Comparison of ENCODE assay signal across 8 mouse cellular contexts in genomic region chr8:70560096-70560495, GRCm38 (mm10). TPM values are rescaled to one million over a fixed set of nuclear protein-coding genes. Genes with fewer than 3 reads are reported as not detected.
DNase-seq lines count a peak whose midpoint lies in the region; ATAC-seq and TF ChIP-seq lines count a peak whose summit lies in the region.

No protein-coding gene starts in this region.

- TF ChIP-seq CTCF in heart, postnatal 0 days (IDR thresholded peaks at IDR 0.05; ENCODE audit: low read depth), result peak; percentile 70
- TF ChIP-seq CTCF in small intestine, adult 2 months (IDR thresholded peaks at IDR 0.05; ENCODE audit: extremely low read depth, insufficient read length, insufficient replicate concordance, low read depth, low read length), result peak; percentile 56; the same call in 1 of the 2 replicates

- no peak for TF ChIP-seq POLR2A in small intestine, adult 2 months (IDR thresholded peaks at IDR 0.05; ENCODE audit: low read depth, low read length)

- 57% methylated on average over 2 of the region's 2 CpGs for WGBS in heart, postnatal 0 days
- WGBS in liver, embryonic 13.5 days (ENCODE audit: insufficient replicate concordance), result 43% methylated on average over 2 of the region's 2 CpGs
- WGBS in small intestine, adult 2 months, result 22% methylated on average over 2 of the region's 2 CpGs

- no peak overlapping the region for H3K9ac ChIP-seq in heart, postnatal 0 days (replicated peaks; ENCODE audit: low read depth, low read length)
- 0 out of 2 replicates have a peak overlapping the region, but pooled peaks have one; percentile 22 for H3K9ac ChIP-seq in liver, embryonic 13.5 days

- peak overlapping the region; percentile 22 for H3K27ac ChIP-seq in heart, postnatal 0 days (ENCODE audit: low read depth)
- peak overlapping the region; percentile 69 for H3K27ac ChIP-seq in liver, embryonic 13.5 days
- peak overlapping the region; percentile 28 for H3K27ac ChIP-seq in small intestine, adult 2 months (ENCODE audit: insufficient read depth, low read depth, low read length)

- peak; percentile 79 to 87 for DNase-seq in adrenal gland, adult (ENCODE audit: inconsistent age in 2 of 2, low spot score in 1 of 2)
- DNase-seq in adrenal gland, postnatal 4 days (ENCODE audit: low spot score in 2 of 2), result no peak
- DNase-seq in cerebellum, postnatal 10 days, result peak; percentile 75 to 79
- peak; percentile 66 for DNase-seq in heart, postnatal 0 days (ENCODE audit: low spot score)
- DNase-seq in liver, embryonic 13.5 days, result no peak
- DNase-seq in frontal cortex, postnatal 36 days (ENCODE audit: low spot score in 2 of 2), result no peak

- H3K9me3 ChIP-seq in heart, postnatal 0 days (replicated peaks; ENCODE audit: control insufficient read depth, low read length), result no peaks in the 10 kb centered on the region
- H3K9me3 ChIP-seq in liver, embryonic 13.5 days (replicated peaks), result no peaks in the 10 kb centered on the region

- H3K27me3 ChIP-seq in heart, postnatal 0 days (ENCODE audit: control insufficient read depth, insufficient read depth, low read length), result no peaks in the 10 kb centered on the region
- no peaks in the 10 kb centered on the region for H3K27me3 ChIP-seq in liver, embryonic 13.5 days
- H3K27me3 ChIP-seq in small intestine, adult 2 months (ENCODE audit: control insufficient read depth, insufficient read depth, low read length), result no peaks in the 10 kb centered on the region

- H3K4me1 ChIP-seq in heart, postnatal 0 days (ENCODE audit: control insufficient read depth, insufficient read depth), result peaks cover 65% of the 10 kb centered on the region
- peaks cover 95% of the 10 kb centered on the region for H3K4me1 ChIP-seq in liver, embryonic 13.5 days (replicated peaks)
- peaks cover 51% of the 10 kb centered on the region for H3K4me1 ChIP-seq in small intestine, adult 2 months (ENCODE audit: control insufficient read depth, insufficient read depth, insufficient read length, low read length)

- no peak overlapping the region for H3K4me2 ChIP-seq in heart, postnatal 0 days (ENCODE audit: low read depth, low read length)
- H3K4me2 ChIP-seq in liver, embryonic 13.5 days, result no peak overlapping the region

- ATAC-seq in CD4-positive, CD25-positive, alpha-beta regulatory T cell, adult 4 months, result peak; percentile 32
- ATAC-seq in heart, postnatal 0 days (ENCODE audit: insufficient read depth, low read depth), result peak; percentile 51
- no peak; the same call in 1 of the 2 replicates for ATAC-seq in liver, embryonic 13.5 days (ENCODE audit: low read depth)

- no peaks in the 10 kb centered on the region for H3K36me3 ChIP-seq in heart, postnatal 0 days (replicated peaks; ENCODE audit: control insufficient read depth, insufficient read depth, low read length)
- no peaks in the 10 kb centered on the region; the same call in 1 of the 2 replicates for H3K36me3 ChIP-seq in liver, embryonic 13.5 days
- H3K36me3 ChIP-seq in small intestine, adult 2 months (ENCODE audit: control insufficient read depth, insufficient read depth, low read length), result no peaks in the 10 kb centered on the region

- H3K4me3 ChIP-seq in heart, postnatal 0 days (ENCODE audit: low read depth, low read length), result no peak overlapping the region
- H3K4me3 ChIP-seq in liver, embryonic 13.5 days (replicated peaks), result no peak overlapping the region
- no peak overlapping the region for H3K4me3 ChIP-seq in small intestine, adult 2 months (ENCODE audit: low read depth, low read length)

- TF ChIP-seq EP300 in heart, postnatal 0 days (IDR thresholded peaks at IDR 0.05; ENCODE audit: low read depth), result no peak

RNA-seq across cellular contexts. Expression of gene Ell, which starts 20.8 kb away (rescaled TPM):
- 10 to 100 TPM; 31.0 to 32.4 TPM for total RNA-seq in adrenal gland, postnatal 4 days (2021)
- polyA plus RNA-seq in CD4-positive, CD25-positive, alpha-beta regulatory T cell, adult 4 months (2017; shearing (Covaris generic)), result 10 to 100 TPM; 41.4 to 50.4 TPM
- total RNA-seq in heart, postnatal 0 days (2014; rRNA removed; ENCODE audit: low replicate concordance), result 7.3 and 13.9 TPM in 2 replicates
- 7.9 and 9.1 TPM in 2 replicates for polyA plus RNA-seq in heart, postnatal 0 days (2015; fragmentation: Nextera tagmentation; extraction: Ambion mirVana)
- 9.7 and 10.5 TPM in 2 replicates for polyA plus RNA-seq in liver, embryonic 13.5 days (2015; fragmentation: Nextera tagmentation; extraction: Ambion mirVana)
- polyA plus RNA-seq in small intestine, adult 2 months (2012; rRNA removed), result 20.5 and 45.6 TPM in 2 replicates

RNA-seq across cellular contexts. Expression of gene Kxd1, which starts 32.3 kb away (rescaled TPM):
- 10 to 100 TPM; 80.4 to 80.5 TPM for total RNA-seq in adrenal gland, postnatal 4 days (2021)
- polyA plus RNA-seq in CD4-positive, CD25-positive, alpha-beta regulatory T cell, adult 4 months (2017; shearing (Covaris generic)), result 100 to 1,000 TPM; 146 to 173 TPM
- total RNA-seq in heart, postnatal 0 days (2014; rRNA removed; ENCODE audit: low replicate concordance), result 110 and 120 TPM in 2 replicates
- polyA plus RNA-seq in heart, postnatal 0 days (2015; fragmentation: Nextera tagmentation; extraction: Ambion mirVana), result 93.5 and 96.7 TPM in 2 replicates
- 36.2 TPM in 2 replicates for polyA plus RNA-seq in liver, embryonic 13.5 days (2015; fragmentation: Nextera tagmentation; extraction: Ambion mirVana)
- polyA plus RNA-seq in small intestine, adult 2 months (2012; rRNA removed), result 34.3 and 64.4 TPM in 2 replicates

RNA-seq across cellular contexts. Expression of gene Fkbp8, which starts 32.6 kb away (rescaled TPM):
- total RNA-seq in adrenal gland, postnatal 4 days (2021), result 100 to 1,000 TPM; 315 to 322 TPM
- 100 to 1,000 TPM; 117 to 159 TPM for polyA plus RNA-seq in CD4-positive, CD25-positive, alpha-beta regulatory T cell, adult 4 months (2017; shearing (Covaris generic))
- total RNA-seq in heart, postnatal 0 days (2014; rRNA removed; ENCODE audit: low replicate concordance), result 422 and 440 TPM in 2 replicates
- polyA plus RNA-seq in heart, postnatal 0 days (2015; fragmentation: Nextera tagmentation; extraction: Ambion mirVana), result 195 and 200 TPM in 2 replicates
- polyA plus RNA-seq in liver, embryonic 13.5 days (2015; fragmentation: Nextera tagmentation; extraction: Ambion mirVana), result 177 and 182 TPM in 2 replicates
- 300 and 623 TPM in 2 replicates for polyA plus RNA-seq in small intestine, adult 2 months (2012; rRNA removed)

RNA-seq across cellular contexts. Expression of gene Isyna1, which starts 34.1 kb away (rescaled TPM):
- total RNA-seq in adrenal gland, postnatal 4 days (2021), result 10 to 100 TPM; 82.6 to 88.9 TPM
- 10 to 100 TPM; 26.0 to 58.7 TPM for polyA plus RNA-seq in CD4-positive, CD25-positive, alpha-beta regulatory T cell, adult 4 months (2017; shearing (Covaris generic))
- 111 and 125 TPM in 2 replicates for total RNA-seq in heart, postnatal 0 days (2014; rRNA removed; ENCODE audit: low replicate concordance)
- polyA plus RNA-seq in heart, postnatal 0 days (2015; fragmentation: Nextera tagmentation; extraction: Ambion mirVana), result 53.3 and 59.6 TPM in 2 replicates
- polyA plus RNA-seq in liver, embryonic 13.5 days (2015; fragmentation: Nextera tagmentation; extraction: Ambion mirVana), result 82.8 and 84.9 TPM in 2 replicates
- 61.8 and 92.4 TPM in 2 replicates for polyA plus RNA-seq in small intestine, adult 2 months (2012; rRNA removed)

RNA-seq across cellular contexts. Expression of gene Ssbp4, which starts 48.6 kb away (rescaled TPM):
- total RNA-seq in adrenal gland, postnatal 4 days (2021), result 100 to 1,000 TPM; 137 to 154 TPM
- 10 to 100 TPM in 1 of 2 experiments, 1 to 10 TPM in 1; 5.9 to 15.0 TPM for polyA plus RNA-seq in CD4-positive, CD25-positive, alpha-beta regulatory T cell, adult 4 months (2017; shearing (Covaris generic))
- total RNA-seq in heart, postnatal 0 days (2014; rRNA removed; ENCODE audit: low replicate concordance), result 107 and 143 TPM in 2 replicates
- polyA plus RNA-seq in heart, postnatal 0 days (2015; fragmentation: Nextera tagmentation; extraction: Ambion mirVana), result 55.6 and 57.3 TPM in 2 replicates
- 54.2 and 62.4 TPM in 2 replicates for polyA plus RNA-seq in liver, embryonic 13.5 days (2015; fragmentation: Nextera tagmentation; extraction: Ambion mirVana)
- 81.7 and 138 TPM in 2 replicates for polyA plus RNA-seq in small intestine, adult 2 months (2012; rRNA removed)

Comparison
In these comparisons a context has a peak if more than half of its experiments do, and no peak if none do; other contexts are left out.
1. DNase-seq: peak in adrenal gland, adult (2 of 2), cerebellum, postnatal 10 days (2 of 2) and heart, postnatal 0 days (single experiment); none in adrenal gland, postnatal 4 days (0 of 2), liver, embryonic 13.5 days (single experiment) and frontal cortex, postnatal 36 days (0 of 2).
2. Peak in every context shown above with its lines, with median percentiles within 50 percentile points of each other: H3K27ac ChIP-seq.